Comparison of ENCODE assay signal across 14 mouse cellular contexts in the genomic region with DNA sequence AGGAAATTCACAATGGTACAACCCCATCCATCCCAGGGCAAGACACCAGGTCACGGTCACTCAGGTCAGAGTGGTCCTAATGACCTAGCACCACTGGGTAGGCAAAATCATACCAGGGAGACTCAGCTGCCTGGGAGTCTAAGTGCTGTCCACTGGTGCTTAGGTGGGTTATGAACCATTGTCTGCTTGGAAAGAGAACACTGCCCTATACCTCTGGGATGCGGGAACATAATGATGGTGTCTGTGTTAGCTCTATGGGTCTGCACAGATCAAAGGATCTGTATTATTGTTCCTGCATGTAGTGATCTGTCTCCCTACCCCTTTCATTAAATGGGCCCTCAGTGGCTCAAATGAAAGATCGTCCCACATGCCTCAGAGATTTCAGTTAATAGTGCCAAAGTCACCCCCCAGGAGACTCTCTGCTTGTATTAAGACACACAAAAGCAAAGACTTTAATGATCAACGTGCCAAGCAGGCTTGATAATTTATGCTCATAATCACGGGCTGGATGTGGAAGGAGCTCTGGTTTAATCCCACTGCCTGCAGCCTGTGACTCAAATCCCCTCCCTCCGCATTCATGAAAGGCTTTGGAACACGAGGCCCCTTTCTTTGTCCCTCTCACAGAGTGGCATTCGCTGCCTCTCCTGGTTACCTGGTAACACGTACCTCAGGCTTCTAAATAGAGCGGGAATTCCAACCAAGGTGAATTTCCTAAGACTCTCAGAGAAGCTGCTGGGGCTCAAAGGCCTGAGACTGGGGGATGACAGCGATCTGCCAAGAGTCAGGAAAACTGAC. TPM values are rescaled to one million over a fixed set of nuclear protein-coding genes. Genes with fewer than 3 reads are reported as not detected.
DNase-seq lines count a peak whose midpoint lies in the region; ATAC-seq lines count a peak whose summit lies in the region.
"Had no signal": no experiment of that assay in that cellular context is flagged by ENCODE, and none has a peak within 500 bp of the region (broad histone marks: within the 10 kb centered on the region; RNA-seq: fewer than 3 reads in every experiment).

No protein-coding gene starts in this region.

- 0 out of 2 replicates have a peak overlapping the region, but pooled peaks have one; percentile 4 for H3K27ac ChIP-seq in heart, embryonic 13.5 days (replicated peaks)
- H3K27ac ChIP-seq in forebrain, embryonic 10.5 days, result peak overlapping the region; percentile 90
- H3K27ac ChIP-seq in hindbrain, embryonic 15.5 days (replicated peaks), result peak overlapping the region; percentile 86
- peak overlapping the region; percentile 94 for H3K27ac ChIP-seq in neural tube, embryonic 12.5 days
- H3K27ac ChIP-seq: embryonic facial prominence, embryonic 15.5 days; liver, embryonic 13.5 days; macrophage had no signal

- ATAC-seq in heart, embryonic 13.5 days (ENCODE audit: extremely low read depth, insufficient number of reproducible peaks, low FRiP score, low TSS enrichment), result no peak
- ATAC-seq in hindbrain, embryonic 15.5 days (ENCODE audit: low FRiP score, low read depth), result no peak
- no peak for ATAC-seq in neural tube, embryonic 12.5 days (ENCODE audit: low FRiP score, low read depth)

- H3K9me3 ChIP-seq in heart, embryonic 13.5 days, result no peaks in the 10 kb centered on the region
- H3K9me3 ChIP-seq in forebrain, embryonic 10.5 days, result no peaks in the 10 kb centered on the region
- H3K9me3 ChIP-seq in hindbrain, embryonic 15.5 days, result no peaks in the 10 kb centered on the region
- no peaks in the 10 kb centered on the region for H3K9me3 ChIP-seq in neural tube, embryonic 12.5 days
- H3K9me3 ChIP-seq: embryonic facial prominence, embryonic 15.5 days; liver, embryonic 13.5 days had no signal

- DNase-seq in heart, adult 11 months, result no peak
- DNase-seq in forebrain, embryonic 10.5 days (ENCODE audit: extremely low spot score, low spot score), result peak; percentile 80
- DNase-seq in cerebellum, adult 9-11 months, result no peak
- no peak for DNase-seq in layer of hippocampus, postnatal 14 days (ENCODE audit: low spot score in 2 of 2)
- no peak for DNase-seq in cerebellum, adult 9-10 months
- DNase-seq: liver, embryonic 13.5 days had no signal

- H3K9ac ChIP-seq in heart, embryonic 13.5 days, result peak overlapping the region; percentile 38
- H3K9ac ChIP-seq in hindbrain, embryonic 15.5 days, result no peak overlapping the region
- H3K9ac ChIP-seq in neural tube, embryonic 12.5 days, result peak overlapping the region; percentile 93
- H3K9ac ChIP-seq: embryonic facial prominence, embryonic 15.5 days; liver, embryonic 13.5 days had no signal

- no peak overlapping the region for H3K4me3 ChIP-seq in heart, embryonic 13.5 days
- H3K4me3 ChIP-seq in forebrain, embryonic 10.5 days, result peak overlapping the region; percentile 65
- peak overlapping the region; percentile 56; the same call in 1 of the 2 replicates for H3K4me3 ChIP-seq in hindbrain, embryonic 15.5 days
- H3K4me3 ChIP-seq in neural tube, embryonic 12.5 days, result peak overlapping the region; percentile 69; the same call in 1 of the 2 replicates
- H3K4me3 ChIP-seq: embryonic facial prominence, embryonic 15.5 days; liver, embryonic 13.5 days had no signal

- no peak overlapping the region for H3K4me2 ChIP-seq in heart, embryonic 13.5 days
- H3K4me2 ChIP-seq in hindbrain, embryonic 15.5 days, result peak overlapping the region; percentile 69
- H3K4me2 ChIP-seq in neural tube, embryonic 12.5 days (replicated peaks), result peak overlapping the region; percentile 80
- H3K4me2 ChIP-seq: embryonic facial prominence, embryonic 15.5 days; liver, embryonic 13.5 days had no signal

- WGBS in heart, embryonic 13.5 days, result 40% methylated on average over 11 of the region's 11 CpGs
- 11% methylated on average over 11 of the region's 11 CpGs for WGBS in forebrain, embryonic 10.5 days
- WGBS in hindbrain, embryonic 15.5 days, result 11% methylated on average over 11 of the region's 11 CpGs
- WGBS in neural tube, embryonic 12.5 days, result 10% methylated on average over 11 of the region's 11 CpGs

- H3K27me3 ChIP-seq in heart, embryonic 13.5 days (replicated peaks), result peaks cover 66% of the 10 kb centered on the region
- peaks cover 68% of the 10 kb centered on the region for H3K27me3 ChIP-seq in forebrain, embryonic 10.5 days (ENCODE audit: poor library complexity, severe bottlenecking)
- H3K27me3 ChIP-seq in hindbrain, embryonic 15.5 days, result peaks cover 10% of the 10 kb centered on the region; the same call in 1 of the 2 replicates
- peaks cover 36% of the 10 kb centered on the region for H3K27me3 ChIP-seq in neural tube, embryonic 12.5 days (replicated peaks)

- H3K36me3 ChIP-seq in heart, embryonic 13.5 days, result no peaks in the 10 kb centered on the region
- H3K36me3 ChIP-seq in forebrain, embryonic 10.5 days (replicated peaks), result peaks cover 16% of the 10 kb centered on the region
- no peaks in the 10 kb centered on the region for H3K36me3 ChIP-seq in hindbrain, embryonic 15.5 days
- peaks cover 12% of the 10 kb centered on the region; the same call in 1 of the 2 replicates for H3K36me3 ChIP-seq in neural tube, embryonic 12.5 days
- H3K36me3 ChIP-seq: embryonic facial prominence, embryonic 15.5 days; liver, embryonic 13.5 days had no signal

- H3K4me1 ChIP-seq in heart, embryonic 13.5 days, result peaks cover 81% of the 10 kb centered on the region
- H3K4me1 ChIP-seq in forebrain, embryonic 10.5 days, result peaks cover 94% of the 10 kb centered on the region
- H3K4me1 ChIP-seq in hindbrain, embryonic 15.5 days (replicated peaks), result peaks cover 71% of the 10 kb centered on the region
- H3K4me1 ChIP-seq in neural tube, embryonic 12.5 days, result peaks cover 68% of the 10 kb centered on the region

RNA-seq across cellular contexts. Expression of a gene that starts 3.7 kb away (rescaled TPM):
- 3.2 and 4.6 TPM in 2 replicates for polyA plus RNA-seq in heart, embryonic 13.5 days (2015; fragmentation: Nextera tagmentation; extraction: Ambion mirVana)
- 16.7 and 18.7 TPM in 2 replicates for polyA plus RNA-seq in forebrain, embryonic 10.5 days (2016; fragmentation: Nextera tagmentation; extraction: Ambion mirVana)
- polyA plus RNA-seq in hindbrain, embryonic 15.5 days (2015; fragmentation: Nextera tagmentation; extraction: Ambion mirVana), result 36.3 and 59.8 TPM in 2 replicates
- polyA plus RNA-seq in neural tube, embryonic 12.5 days (2016; fragmentation: Nextera tagmentation; extraction: Ambion mirVana), result 63.2 and 74.6 TPM in 2 replicates
- total RNA-seq in layer of hippocampus, postnatal 14 days (2021), result 10 to 100 TPM; 37.1 to 43.7 TPM
- total RNA-seq: gastrocnemius, adult 8-10 months; MEL had no signal
- polyA plus RNA-seq: kidney, embryonic 16.5 days; macrophage had no signal

RNA-seq across cellular contexts. Expression of a gene that starts 24.2 kb away (rescaled TPM):
- 121 and 130 TPM in 2 replicates for polyA plus RNA-seq in heart, embryonic 13.5 days (2015; fragmentation: Nextera tagmentation; extraction: Ambion mirVana)
- 3.6 and 4.3 TPM in 2 replicates for polyA plus RNA-seq in forebrain, embryonic 10.5 days (2016; fragmentation: Nextera tagmentation; extraction: Ambion mirVana)
- 17.9 and 19.9 TPM in 2 replicates for polyA plus RNA-seq in hindbrain, embryonic 15.5 days (2015; fragmentation: Nextera tagmentation; extraction: Ambion mirVana)
- 11.0 and 11.4 TPM in 2 replicates for polyA plus RNA-seq in neural tube, embryonic 12.5 days (2016; fragmentation: Nextera tagmentation; extraction: Ambion mirVana)
- 10 to 100 TPM; 11.0 to 16.0 TPM for total RNA-seq in layer of hippocampus, postnatal 14 days (2021)

RNA-seq across cellular contexts. Expression of a gene that starts 25.5 kb away (rescaled TPM):
- polyA plus RNA-seq in heart, embryonic 13.5 days (2015; fragmentation: Nextera tagmentation; extraction: Ambion mirVana), result 0.05 and 0.13 TPM in 2 replicates
- polyA plus RNA-seq in forebrain, embryonic 10.5 days (2016; fragmentation: Nextera tagmentation; extraction: Ambion mirVana), result 0.07 and 0.16 TPM in 2 replicates
- 0.35 and 0.42 TPM in 2 replicates for polyA plus RNA-seq in hindbrain, embryonic 15.5 days (2015; fragmentation: Nextera tagmentation; extraction: Ambion mirVana)
- polyA plus RNA-seq in neural tube, embryonic 12.5 days (2016; fragmentation: Nextera tagmentation; extraction: Ambion mirVana), result 7.3 and 7.8 TPM in 2 replicates
- not detected for total RNA-seq in layer of hippocampus, postnatal 14 days (2021)
- total RNA-seq: gastrocnemius, adult 8-10 months; MEL had no signal

Comparison
In these comparisons a context has a peak if more than half of its experiments do, and no peak if none do; other contexts are left out.
1. H3K27ac ChIP-seq: peak in every context shown above with its lines; median percentile 94 in neural tube, embryonic 12.5 days; 90 in forebrain, embryonic 10.5 days; 86 in hindbrain, embryonic 15.5 days; 4 in heart, embryonic 13.5 days.